Mouse (Mus musculus) brain, embryonic 14.5 days (tissue): ENCODE results near the gene Atf3. TPM values are rescaled to one million over a fixed set of nuclear protein-coding genes. Genes with fewer than 3 reads are reported as not detected.
A peak's percentile ranks its signal among the peaks of the same experiment; 100 is the strongest.

Experiments used
- DNase-seq: peaks from one replicate; pipeline ENCODE4 v3.0.0-alpha.2; 2011; ENCODE audit warnings: low read depth
- CTCF ChIP-seq: fragments of 200-500 bp; IDR thresholded peaks from 2 replicates; pipeline ENCODE4 v1.5.1; 2012; ENCODE audit warnings: inconsistent platforms, mild to moderate bottlenecking, moderate library complexity, borderline replicate concordance; ENCODE audit not compliant: insufficient read depth, insufficient read length; ENCODE audit errors: extremely low read depth
- POLR2A ChIP-seq: fragments of 200-500 bp; IDR thresholded peaks from 2 replicates; pipeline ENCODE4 v1.6.1; 2012; ENCODE audit warnings: mild to moderate bottlenecking, inconsistent platforms, borderline replicate concordance; ENCODE audit not compliant: poor library complexity, insufficient read depth, insufficient read length, severe bottlenecking; ENCODE audit errors: extremely low read depth
- polyA plus RNA-seq: library from polyadenylated mRNA; depleted of rRNA; stranded (reverse); fragments of >200 nt; gene quantifications from 2 replicates; pipeline ENCODE4 v1.2.3, GENCODE M21; 2012

Gene Atf3
- polyA plus RNA-seq, 1 experiment = 1.5 TPM

DNA sequence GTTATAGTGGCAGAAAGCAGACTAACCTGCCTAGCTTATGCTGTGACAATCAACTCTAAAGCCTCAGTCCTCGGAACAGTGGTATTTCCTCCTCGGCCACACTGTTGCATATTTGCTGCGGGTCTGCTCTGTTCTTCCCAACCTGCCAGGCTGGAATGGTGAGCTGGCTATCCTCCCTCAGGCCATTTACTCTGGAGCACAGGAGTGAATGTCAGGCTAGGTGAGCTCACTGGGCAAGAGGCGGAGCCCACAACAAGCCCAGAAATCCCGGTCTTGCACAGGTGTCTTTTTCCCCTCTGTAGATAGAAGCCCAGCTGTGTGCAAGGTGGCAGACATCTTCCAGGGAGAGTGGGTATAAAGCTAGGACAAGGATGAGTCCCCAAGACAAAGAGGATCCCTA is 13.0 kb downstream of the Atf3 start:
- TF ChIP-seq POLR2A = no peak
- DNase-seq = no peak

DNA sequence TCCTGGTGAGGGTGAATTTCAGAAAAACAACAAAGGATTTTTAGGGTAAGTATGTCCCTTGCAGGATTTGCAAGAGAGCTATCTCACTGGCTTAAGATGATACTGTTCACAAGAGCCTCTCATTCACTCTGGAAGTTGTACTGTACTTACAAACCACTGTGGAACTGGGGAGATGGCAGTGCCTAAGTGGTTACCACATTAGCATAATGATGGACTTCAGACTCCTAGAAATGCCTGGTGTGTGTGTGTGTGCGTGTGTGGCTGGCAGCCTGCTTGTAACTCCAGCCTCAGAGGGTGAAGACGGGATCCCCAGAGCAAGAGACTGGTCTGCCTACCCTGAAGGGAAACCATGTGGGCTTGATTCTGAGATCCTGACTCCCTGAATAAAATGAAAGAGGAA is 14.3 kb downstream of the Atf3 start:
- no peak for TF ChIP-seq POLR2A
- TF ChIP-seq CTCF = no peak
- DNase-seq = no peak

DNA sequence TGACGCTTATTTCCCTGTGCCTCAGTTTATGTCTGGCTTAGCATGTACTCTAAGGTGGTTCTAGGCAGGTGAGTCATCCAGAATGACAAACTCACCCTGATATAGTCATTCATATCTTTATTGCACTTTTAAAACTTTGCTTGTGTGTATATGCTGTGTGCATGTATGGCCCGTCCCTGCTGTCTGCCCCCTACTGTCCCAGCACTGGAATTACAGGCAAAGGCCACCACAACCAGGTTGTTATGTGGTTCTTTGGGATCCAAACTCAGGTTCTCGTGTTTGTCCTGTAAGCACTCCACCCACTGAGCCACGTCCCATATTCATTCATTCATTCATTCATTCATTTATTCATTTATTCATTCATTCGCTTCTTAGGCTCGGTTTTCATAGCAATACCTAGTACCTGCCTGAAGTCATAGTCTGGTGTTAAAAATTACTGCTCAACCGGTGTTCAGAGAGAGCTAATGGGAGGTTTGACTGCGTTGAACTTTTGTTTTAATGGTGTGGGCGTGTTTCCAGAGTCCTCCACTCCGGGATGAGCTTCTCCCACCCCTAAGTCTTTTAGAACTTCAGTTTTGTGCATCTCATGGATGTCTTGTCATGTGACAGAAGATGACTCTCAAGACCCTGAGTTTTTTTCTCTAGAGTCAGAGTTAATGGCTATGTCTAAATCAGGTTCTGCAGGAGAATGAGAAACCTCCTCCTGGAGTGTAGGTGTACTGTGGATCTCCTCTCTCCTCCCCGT is 15.5 kb downstream of the Atf3 start:
- TF ChIP-seq POLR2A (no peak), CTCF (peak; percentile 26; the same call in 1 of the 2 replicates)
- DNase-seq = no peak

DNA sequence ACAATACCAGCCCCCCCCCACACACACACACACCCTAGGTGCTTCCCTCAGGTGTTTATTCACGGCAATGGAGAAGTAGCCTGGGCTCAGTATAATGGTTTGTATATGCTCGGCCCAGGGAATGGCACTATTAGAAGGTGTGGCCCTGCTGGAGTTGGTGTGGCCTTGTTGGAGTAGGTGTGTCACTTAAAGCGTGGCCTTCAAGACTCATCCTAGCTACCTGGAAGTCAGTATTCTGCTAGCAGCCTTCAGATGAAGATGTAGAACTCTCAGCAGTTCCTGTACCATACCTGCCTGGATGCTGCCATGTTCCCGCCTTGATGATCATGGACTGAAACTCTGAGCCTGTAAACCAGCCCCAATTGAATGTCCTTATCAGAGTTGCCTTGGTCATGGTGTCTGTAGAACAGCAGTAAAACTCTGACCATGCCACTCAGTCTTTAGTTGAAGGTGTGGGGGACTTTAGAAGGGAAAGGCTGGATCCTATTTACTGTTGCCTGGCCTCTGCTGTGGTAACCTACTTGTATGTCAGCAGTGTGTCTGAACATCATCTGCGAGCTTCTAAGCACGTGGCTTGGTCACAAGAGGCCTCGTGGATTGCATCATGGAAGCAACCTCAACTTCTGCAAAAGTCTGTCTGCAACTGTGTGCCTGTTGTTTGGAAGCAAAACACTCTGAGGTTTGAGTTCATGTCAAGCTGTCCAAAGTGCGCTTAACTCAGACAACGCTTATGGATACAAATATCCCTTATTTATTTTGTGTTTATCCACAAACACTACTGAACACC is 16.8 kb downstream of the Atf3 start:
- TF ChIP-seq POLR2A (no peak), CTCF (no peak)
- no peak for DNase-seq

DNA sequence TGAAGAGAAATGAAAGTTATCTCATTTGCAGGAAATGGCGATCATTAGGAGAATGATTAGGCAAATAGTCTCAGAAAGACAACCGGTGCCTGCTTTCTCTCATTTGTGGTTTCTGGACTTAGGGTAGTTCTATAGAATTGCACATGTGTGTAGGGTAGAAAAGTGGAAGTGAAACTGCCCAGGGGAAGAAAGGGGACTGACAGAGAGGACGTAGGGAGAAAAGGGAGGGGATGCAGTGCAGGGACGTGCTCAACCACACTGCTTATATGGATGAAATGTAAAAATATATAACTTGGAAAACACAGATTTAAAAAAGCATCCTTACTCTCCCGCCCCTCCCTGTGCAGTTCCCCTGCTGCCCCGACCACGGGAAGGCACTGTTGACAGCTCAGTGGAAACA is 19.9 kb downstream of the Atf3 start:
- no peak for TF ChIP-seq CTCF
- no peak for TF ChIP-seq POLR2A
- DNase-seq = no peak

DNA sequence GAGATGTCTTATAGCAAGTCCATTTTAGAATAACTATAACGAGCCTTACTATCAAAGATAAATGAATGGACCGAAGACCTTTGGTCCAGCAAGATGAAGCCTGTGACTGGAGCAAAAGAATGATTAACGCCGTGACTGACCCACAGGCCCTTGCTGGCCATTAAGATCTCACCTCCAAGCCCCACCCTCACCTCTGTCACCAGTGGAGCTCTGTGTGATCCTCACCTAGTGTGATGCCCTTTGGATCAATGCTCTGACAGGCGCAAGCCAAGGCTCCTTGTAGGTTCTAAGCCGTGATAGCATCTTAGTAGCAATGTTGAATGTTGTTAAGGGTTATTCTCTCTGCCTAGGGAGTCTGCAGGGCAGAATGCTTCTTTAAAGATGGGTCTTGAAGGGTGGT is 21.8 kb downstream of the Atf3 start:
- DNase-seq = no peak
- no peak for TF ChIP-seq POLR2A
- no peak for TF ChIP-seq CTCF

DNA sequence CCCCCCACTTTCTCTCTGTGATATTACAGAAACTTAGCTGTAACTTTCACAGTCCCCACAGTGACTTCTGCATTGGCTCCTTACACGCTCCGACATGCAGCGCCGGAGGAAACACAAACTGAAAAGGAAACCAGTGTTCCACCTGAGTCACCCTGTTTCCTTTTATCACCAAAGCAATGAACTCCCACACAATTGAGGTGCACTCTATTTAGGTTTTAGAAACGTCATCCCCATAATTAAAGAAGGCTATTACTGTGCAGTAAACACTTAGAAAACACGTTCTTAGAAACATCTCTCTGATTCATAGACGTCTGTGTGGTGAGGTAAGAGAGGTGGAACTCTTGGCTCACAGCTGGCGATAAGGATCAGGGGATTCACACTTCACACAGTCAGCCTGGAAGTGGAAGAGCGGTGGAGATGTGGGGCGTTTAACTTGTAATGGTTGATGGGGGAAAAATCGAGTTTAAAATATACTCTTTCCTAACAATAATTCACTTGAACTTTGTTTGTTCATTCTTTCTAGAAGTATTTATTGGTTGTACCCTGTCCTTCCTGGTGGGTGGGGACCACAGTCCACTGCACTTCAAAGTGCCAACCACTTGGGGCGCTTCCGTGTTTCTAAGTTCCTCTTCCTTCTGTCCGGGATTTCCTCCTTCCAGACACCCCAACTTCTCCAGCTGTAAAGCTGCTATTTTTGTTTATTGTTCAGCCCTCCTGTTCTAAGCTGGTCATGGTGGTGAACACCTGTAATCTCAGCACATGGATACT is 24.0 kb downstream of the Atf3 start:
- DNase-seq = no peak
- no peak for TF ChIP-seq POLR2A
- TF ChIP-seq CTCF = peak; percentile 35; the same call in 1 of the 2 replicates

DNA sequence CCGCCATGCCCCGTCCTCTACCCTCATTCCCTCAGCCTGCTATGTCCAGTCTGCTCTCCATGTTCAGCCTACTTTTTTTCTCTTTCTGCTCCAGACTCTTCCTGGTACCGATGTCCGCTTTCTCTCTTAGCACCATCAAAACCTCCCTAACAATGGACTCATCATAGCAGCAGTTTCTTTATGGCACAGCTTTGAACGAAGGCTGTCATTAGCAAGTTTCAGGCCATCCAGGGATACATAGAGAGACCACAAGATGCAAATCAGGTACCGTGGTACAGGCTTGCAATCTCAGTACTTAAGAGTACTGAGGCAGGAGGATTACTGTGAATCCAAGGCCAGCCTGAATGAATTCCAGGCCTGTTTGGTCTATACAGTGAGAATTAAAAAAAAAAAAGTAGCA is 25.1 kb downstream of the Atf3 start:
- TF ChIP-seq POLR2A (no peak), CTCF (no peak)
- DNase-seq = no peak

DNA sequence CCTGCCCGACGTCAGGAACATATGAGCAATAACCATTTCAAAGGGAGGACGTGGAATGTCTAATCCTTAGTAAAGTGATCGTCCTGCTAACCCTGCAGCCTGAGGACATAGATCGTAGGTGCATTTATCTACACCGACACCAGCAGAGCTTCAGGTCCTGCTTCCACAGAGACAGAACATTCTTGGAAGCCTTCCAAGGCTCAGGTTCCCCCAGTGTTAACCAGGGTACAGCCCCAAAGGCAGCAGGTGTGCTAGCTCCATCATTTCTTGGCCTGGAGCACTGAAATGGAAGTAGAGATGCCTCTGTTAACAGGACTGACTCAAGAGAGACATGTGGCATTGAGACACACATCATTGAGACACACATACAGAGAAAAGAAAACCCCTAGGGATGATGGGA is 25.6 kb downstream of the Atf3 start:
- DNase-seq = no peak
- TF ChIP-seq CTCF (no peak), POLR2A (no peak)

DNA sequence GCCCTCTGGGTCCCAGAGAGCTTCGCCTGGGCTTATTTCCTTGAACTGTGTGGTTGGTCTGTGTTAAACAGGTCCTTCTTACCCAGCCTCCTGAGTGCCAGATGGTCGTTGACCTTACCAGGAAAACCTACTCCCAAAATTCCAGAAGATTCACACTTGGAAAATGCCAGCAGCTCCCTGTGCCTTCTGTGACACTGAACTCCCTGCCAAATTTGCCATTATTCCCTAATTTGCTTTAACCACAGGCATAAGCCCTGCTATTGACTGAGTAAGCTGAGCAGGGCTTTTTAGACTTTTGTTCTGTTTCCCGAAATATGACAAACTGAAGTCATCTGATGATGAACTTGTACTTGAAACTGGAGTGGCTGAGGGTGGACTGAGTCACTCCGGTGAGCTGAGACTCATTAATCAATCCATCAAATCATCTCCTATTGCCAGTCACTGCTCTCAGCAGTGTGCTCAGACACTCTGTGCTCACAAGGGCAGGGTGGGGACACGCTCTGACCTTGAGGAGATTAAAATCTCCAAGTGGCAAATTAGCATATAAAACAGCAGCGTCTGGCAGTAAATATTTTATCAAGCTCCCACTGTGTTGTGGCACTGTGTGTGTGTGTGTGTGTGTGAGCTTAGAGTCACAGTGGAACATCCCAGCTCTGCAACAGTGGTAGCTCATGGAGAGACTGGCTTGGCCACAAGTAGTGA is 28.0 kb downstream of the Atf3 start:
- no peak for DNase-seq
- no peak for TF ChIP-seq POLR2A
- no peak for TF ChIP-seq CTCF

DNA sequence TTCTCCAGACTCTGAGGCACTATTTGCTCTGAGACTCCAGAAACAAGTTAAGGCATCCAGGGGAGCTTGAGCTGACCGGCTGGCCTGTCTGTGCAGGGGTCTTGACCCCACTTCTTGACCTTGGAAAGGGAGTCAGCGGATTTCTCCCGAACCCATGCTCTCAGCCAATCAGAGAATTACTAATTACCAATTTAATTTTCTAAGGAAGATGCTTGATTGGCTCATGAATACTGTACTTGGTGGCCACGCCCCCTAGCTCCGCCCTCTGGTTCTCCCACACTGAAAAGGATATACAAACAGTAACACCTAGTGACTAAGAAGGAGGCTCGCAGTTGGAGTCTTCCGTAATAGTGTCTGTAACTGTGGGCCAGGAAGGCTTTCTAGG is 31.5 kb downstream of the Atf3 start:
- DNase-seq = no peak
- no peak for TF ChIP-seq POLR2A
- TF ChIP-seq CTCF = no peak
